Mouse (Mus musculus) limb, embryonic 11.5 days (tissue): ENCODE measurements around the gene Iqgap3. TPM values are rescaled to one million over a fixed set of nuclear protein-coding genes. Genes with fewer than 3 reads are reported as not detected.
A peak's percentile ranks its signal among the peaks of the same experiment; 100 is the strongest.

Experiments used
- ATAC-seq: fragments of 200-750 bp; cut with Nextera tagmentation; 2 replicates; pipeline ENCODE4 v1.8.0; 2017; ENCODE audit warnings: low read depth; ENCODE audit not compliant: insufficient number of reproducible peaks, low FRiP score, low TSS enrichment
- DNase-seq: peaks from one replicate; pipeline ENCODE4 v3.0.0-alpha.2; 2015; ENCODE audit warnings: low spot score
- H3K27ac ChIP-seq: fragments of 300-500 bp; sonication (generic); replicated peaks from 2 replicates; pipeline ENCODE4 v1.5.1; 2014; ENCODE audit warnings: low read depth, mild to moderate bottlenecking, low read length
- H3K27me3 ChIP-seq: fragments of 300-500 bp; sonication (generic); 2 replicates; pipeline ENCODE4 v1.6.1; 2014; ENCODE audit warnings: mild to moderate bottlenecking, low read length, mixed read lengths; ENCODE audit not compliant: control insufficient read depth, insufficient read depth
- H3K36me3 ChIP-seq: fragments of 300-500 bp; sonication (generic); 2 replicates; pipeline ENCODE4 v1.6.1; 2014; ENCODE audit warnings: mild to moderate bottlenecking, low read length, moderate library complexity, mixed read lengths; ENCODE audit not compliant: control insufficient read depth, insufficient read depth
- H3K4me1 ChIP-seq: fragments of 300-500 bp; sonication (generic); 2 replicates; pipeline ENCODE4 v1.6.1; 2014; ENCODE audit warnings: low read length, mixed read lengths; ENCODE audit not compliant: control insufficient read depth, insufficient read depth
- H3K4me2 ChIP-seq: fragments of 300-500 bp; sonication (generic); 2 replicates; pipeline ENCODE4 v1.6.1; 2014; ENCODE audit warnings: low read depth, mild to moderate bottlenecking, moderate library complexity; ENCODE audit not compliant: severe bottlenecking
- H3K4me3 ChIP-seq: fragments of 300-500 bp; sonication (generic); 2 replicates; pipeline ENCODE4 v1.5.1; 2014; ENCODE audit warnings: low read depth, low read length
- H3K9ac ChIP-seq: fragments of 300-500 bp; sonication (generic); 2 replicates; pipeline ENCODE4 v1.6.1; 2014; ENCODE audit warnings: mild to moderate bottlenecking, low read length
- H3K9me3 ChIP-seq: fragments of 300-500 bp; sonication (generic); 2 replicates; pipeline ENCODE4 v1.6.1; 2016; ENCODE audit warnings: low read length; ENCODE audit not compliant: control insufficient read depth
- WGBS: fragments of 180-500 bp; shearing (Covaris S2); extraction: QIAGEN DNeasy Blood & Tissue Kit; methylation state at CpG from one replicate; pipeline ENCODE4 v1.1.7; 2014; 5-methylcytosine and 5-hydroxymethylcytosine counted together
- polyA plus RNA-seq: library from polyadenylated mRNA; unstranded; fragments of >200 nt; fragmentation: Nextera tagmentation; extraction: Ambion mirVana; gene quantifications from 2 replicates; pipeline ENCODE4 v1.2.1, GENCODE M21; 2014

Gene Iqgap3
- polyA plus RNA-seq, 1 experiment from 2014 or later = 16.0 TPM

DNA sequence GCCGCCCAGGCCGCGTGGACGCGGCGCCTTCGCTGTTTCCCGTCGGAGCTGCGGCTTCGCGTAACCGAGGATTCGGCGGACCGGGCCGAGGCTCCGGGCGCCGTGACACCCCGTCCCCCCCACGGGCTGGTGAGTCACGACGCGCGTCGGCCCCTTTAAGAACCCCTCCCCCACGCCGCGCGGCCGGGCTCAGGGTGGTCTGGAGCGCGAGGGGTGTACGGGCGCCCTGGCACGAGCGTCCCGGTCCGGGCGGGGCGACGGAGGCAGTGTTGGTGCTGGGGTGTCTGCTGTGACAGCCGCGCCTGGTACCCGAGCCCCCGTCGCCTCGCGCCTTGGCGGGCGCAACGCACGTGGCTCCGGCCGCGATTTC, 60.8 kb downstream of the Iqgap3 start:
- WGBS = under 1% methylated on average over 53 of the region's 57 CpGs
- Histone ChIP-seq H3K27ac (peak overlapping the region; percentile 94), H3K4me3 (peak overlapping the region; percentile 92), H3K9ac (peak overlapping the region; percentile 88), H3K4me2 (peak overlapping the region; percentile 73), H3K36me3 (no peaks in the 10 kb centered on the region), H3K27me3 (no peaks in the 10 kb centered on the region), H3K4me1 (peaks cover 60% of the 10 kb centered on the region), H3K9me3 (no peaks in the 10 kb centered on the region)
- ATAC-seq = peak; percentile 29; the same call in 1 of the 2 replicates
- DNase-seq = no peak

DNA sequence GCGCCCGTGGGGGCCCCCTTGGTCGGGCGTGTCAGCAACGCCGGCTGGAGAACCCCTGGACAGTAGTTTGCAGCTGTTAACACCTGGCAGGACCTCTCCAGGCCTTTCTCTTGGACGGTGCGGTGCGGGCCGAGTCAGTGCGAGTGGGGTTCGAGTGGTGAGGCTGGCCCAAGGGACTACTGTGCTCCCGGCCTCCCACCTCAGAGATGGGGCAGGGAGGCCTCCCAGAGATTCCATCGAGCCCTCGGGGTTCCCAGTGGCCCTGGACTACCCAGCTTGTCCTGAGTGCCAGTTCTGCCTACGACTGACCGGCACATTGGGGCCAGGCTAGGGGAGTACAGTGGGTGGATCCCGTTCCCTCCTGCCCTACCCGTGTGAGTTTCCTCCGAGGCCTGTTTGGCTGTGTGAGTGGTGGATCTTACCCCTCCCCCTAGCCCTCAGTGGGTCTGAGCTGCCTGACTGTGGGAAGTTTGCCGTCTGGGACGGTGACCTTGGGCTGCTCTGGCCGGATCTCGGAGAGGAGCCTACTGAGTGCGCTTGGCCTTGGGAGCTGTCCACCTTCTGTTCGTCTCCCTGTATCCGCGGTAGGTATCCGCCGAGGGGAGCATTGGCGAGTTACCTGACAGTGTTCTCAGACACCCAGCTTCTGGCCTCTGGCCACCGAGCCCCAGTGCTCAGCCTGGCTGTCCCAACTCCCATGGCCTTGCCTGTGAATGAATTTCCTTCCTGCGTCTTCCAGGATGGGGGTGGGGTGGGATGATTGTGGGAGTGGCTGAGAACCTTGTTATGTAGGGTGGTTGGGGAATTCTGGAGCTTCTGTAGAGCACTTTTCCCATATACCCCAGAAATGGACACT, 61.4 kb downstream of the Iqgap3 start:
- ATAC-seq (no peak), DNase-seq (peak; percentile 53)
- peak overlapping the region; percentile 88 for H3K9ac ChIP-seq
- under 1% methylated on average over 33 of the region's 33 CpGs for WGBS
- peak overlapping the region; percentile 92 for H3K4me3 ChIP-seq
- H3K27ac ChIP-seq = peak overlapping the region; percentile 94
- H3K4me1 ChIP-seq = peaks cover 60% of the 10 kb centered on the region
- no peaks in the 10 kb centered on the region for H3K36me3 ChIP-seq
- H3K9me3 ChIP-seq = no peaks in the 10 kb centered on the region
- no peaks in the 10 kb centered on the region for H3K27me3 ChIP-seq
- H3K4me2 ChIP-seq = peak overlapping the region; percentile 73

DNA sequence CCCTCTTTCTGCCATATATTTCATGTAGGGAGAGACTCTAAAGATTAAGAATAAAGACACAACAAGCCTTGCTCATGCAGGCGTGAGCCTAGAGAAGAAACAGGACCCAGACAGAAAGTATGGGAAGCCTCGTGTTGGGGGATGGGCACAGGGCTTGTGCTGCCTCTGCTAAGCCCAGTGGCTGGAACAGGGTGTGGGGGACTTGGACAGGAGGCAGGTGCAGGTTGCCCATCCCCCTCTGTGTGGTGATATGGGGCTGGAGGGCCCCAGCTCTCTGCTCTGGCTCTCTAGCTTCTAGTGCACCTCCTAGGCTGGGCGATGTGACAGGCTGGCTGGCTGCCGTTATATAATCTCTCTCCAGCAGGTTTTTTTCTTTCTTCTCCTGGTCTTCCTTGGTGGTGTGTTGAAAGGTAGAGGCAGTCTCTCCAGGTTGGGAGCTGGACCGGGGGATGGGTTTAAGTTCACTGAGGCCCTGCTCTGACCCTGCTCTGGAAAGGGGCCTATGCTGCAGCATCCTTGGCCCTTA, 62.3 kb downstream of the Iqgap3 start:
- Histone ChIP-seq H3K4me3 (peak overlapping the region; percentile 92), H3K36me3 (no peaks in the 10 kb centered on the region), H3K4me2 (peak overlapping the region; percentile 73), H3K9ac (peak overlapping the region; percentile 7; the same call in 1 of the 2 replicates), H3K9me3 (no peaks in the 10 kb centered on the region), H3K27me3 (no peaks in the 10 kb centered on the region), H3K4me1 (peaks cover 59% of the 10 kb centered on the region), H3K27ac (no peak overlapping the region)
- DNase-seq = peak; percentile 44
- WGBS = 34% methylated on average over 5 of the region's 5 CpGs
- no peak for ATAC-seq

DNA sequence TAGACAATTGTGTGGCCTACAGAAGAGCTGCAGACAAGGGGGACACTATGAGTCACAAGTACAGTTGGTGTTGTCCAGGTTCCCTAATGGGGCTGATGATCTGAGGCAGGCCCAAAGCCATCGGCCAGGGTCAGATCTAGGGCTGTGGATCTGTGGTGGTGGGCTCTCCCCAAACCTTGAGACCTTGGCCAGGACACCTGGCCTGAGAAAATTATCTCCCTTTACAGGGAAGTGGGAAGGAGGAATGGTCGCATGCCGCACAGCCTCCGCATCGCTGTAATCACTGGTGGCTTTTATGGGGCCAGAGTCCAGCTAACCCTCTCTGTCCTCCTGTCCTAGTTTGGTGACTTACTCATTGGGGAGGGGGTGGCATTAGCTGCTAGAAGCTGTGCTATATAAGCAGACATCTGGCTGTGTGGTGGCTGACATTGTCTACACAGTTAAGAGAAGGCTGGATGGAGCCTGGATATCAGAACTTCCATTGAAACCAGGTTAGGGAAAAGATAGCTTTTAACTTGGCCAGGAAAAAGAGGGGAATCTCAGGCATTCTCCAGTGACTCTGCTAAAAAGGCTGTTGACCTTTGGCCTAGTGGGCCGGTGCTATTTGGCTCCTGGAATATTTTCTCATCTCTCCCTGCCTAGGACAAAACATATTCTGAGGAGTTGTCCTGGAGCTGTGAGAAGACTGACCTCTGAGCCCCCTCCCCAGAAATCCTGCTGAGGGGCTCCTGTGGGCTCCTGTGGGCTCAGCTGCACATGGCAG, 63.1 kb downstream of the Iqgap3 start:
- DNase-seq (no peak), ATAC-seq (no peak)
- H3K27ac ChIP-seq = 0 out of 2 replicates have a peak overlapping the region, but pooled peaks have one; percentile 3
- no peaks in the 10 kb centered on the region for H3K36me3 ChIP-seq
- H3K4me2 ChIP-seq = peak overlapping the region; percentile 73
- 55% methylated on average over 6 of the region's 6 CpGs for WGBS
- peak overlapping the region; percentile 7; the same call in 1 of the 2 replicates for H3K9ac ChIP-seq
- H3K27me3 ChIP-seq = no peaks in the 10 kb centered on the region
- peaks cover 58% of the 10 kb centered on the region for H3K4me1 ChIP-seq
- no peaks in the 10 kb centered on the region for H3K9me3 ChIP-seq
- H3K4me3 ChIP-seq = 0 out of 2 replicates have a peak overlapping the region, but pooled peaks have one; percentile 92

DNA sequence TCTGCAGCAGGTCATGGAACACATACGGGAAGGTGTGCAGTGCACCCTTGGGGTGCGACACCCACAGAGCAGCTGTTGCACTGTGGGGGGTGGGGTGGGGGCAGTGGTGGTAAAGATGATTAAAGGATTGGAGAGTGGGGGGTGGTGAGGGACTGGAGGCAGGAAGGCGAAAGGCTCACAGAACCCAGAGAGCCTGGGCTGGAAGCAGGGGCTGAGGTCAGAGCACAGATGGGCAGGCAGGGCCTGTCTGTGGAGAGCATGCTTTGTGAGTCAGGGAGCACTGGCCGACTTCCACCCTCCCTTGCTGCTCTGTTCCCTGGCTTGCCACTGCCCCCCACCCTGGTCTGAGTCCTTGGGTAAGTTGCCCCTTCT, 63.6 kb downstream of the Iqgap3 start:
- Histone ChIP-seq H3K4me1 (peaks cover 59% of the 10 kb centered on the region), H3K4me3 (no peak overlapping the region)
- no peak for ATAC-seq

DNA sequence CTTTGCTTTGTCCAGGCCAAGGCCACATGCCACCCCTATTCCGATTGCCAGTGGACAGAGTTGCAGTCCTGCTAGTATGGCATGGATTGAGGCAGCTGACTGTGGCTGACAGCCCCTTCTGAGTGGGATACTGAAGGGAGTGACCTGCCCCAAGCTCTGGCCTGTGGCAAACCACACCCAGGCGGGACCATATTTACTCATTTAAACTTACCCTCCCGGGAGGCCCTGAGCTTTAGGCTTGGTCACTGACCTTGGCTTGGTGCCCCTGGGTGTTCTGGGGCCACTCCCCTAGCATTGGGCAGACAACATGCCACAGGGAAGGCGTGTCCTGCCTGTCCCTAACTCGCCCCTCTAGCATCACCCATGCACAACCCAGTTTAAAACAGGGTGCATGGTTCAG, 64.2 kb downstream of the Iqgap3 start:
- H3K27me3 ChIP-seq = no peaks in the 10 kb centered on the region
- H3K4me3 ChIP-seq = no peak overlapping the region
- no peak overlapping the region for H3K4me2 ChIP-seq
- no peak overlapping the region for H3K27ac ChIP-seq
- ATAC-seq (no peak), DNase-seq (no peak)
- 66% methylated on average over 5 of the region's 5 CpGs for WGBS
- H3K36me3 ChIP-seq = no peaks in the 10 kb centered on the region
- H3K9me3 ChIP-seq = no peaks in the 10 kb centered on the region
- no peak overlapping the region for H3K9ac ChIP-seq
- H3K4me1 ChIP-seq = peaks cover 64% of the 10 kb centered on the region

More for the DNA sequence above, 63.6 kb downstream of the Iqgap3 start:
- Histone ChIP-seq H3K9ac (peak overlapping the region; percentile 5; the same call in 1 of the 2 replicates), H3K27ac (0 out of 2 replicates have a peak overlapping the region, but pooled peaks have one; percentile 3), H3K36me3 (no peaks in the 10 kb centered on the region), H3K4me2 (peak overlapping the region; percentile 73), H3K9me3 (no peaks in the 10 kb centered on the region), H3K27me3 (no peaks in the 10 kb centered on the region)
- WGBS = 25% methylated on average over 4 of the region's 4 CpGs
- no peak for DNase-seq

DNA sequence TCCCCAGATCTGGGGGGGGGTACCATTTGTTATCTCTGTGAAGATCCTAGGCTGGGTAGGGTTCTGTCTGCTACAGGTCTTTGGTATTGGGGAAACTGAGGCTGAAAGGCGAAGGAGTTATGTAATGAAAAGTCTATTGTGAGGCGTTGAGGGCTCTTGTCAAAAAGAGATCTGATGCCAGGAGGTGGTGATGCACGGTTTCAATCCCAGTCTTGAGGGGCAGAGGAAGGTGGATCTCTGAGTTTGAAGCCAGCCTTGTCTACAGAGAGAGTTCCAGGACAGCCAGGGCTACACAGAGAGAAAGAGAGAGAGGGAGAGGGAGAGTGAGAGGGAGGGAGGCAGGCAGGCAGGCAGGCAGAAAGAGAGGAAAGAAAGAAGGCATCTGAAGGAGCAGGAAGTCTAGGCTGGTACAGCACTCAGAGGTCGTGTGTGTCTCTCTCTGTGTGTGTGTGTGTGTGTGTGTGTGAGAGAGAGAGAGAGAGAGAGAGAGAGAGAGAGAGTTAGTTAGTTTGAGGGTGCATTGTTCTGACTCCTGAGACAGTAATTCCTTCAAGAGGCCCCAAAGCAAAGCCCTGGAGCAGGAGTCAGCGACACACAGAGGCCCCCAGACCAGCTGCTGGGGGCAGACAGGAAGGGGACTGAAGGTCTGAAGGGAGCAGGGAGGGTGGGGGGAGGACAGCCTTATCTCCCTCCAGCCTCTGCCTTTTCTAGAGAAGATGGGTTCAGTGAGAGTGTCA, 64.8 kb downstream of the Iqgap3 start:
- Histone ChIP-seq H3K27ac (no peak overlapping the region), H3K36me3 (no peaks in the 10 kb centered on the region), H3K4me3 (no peak overlapping the region), H3K27me3 (no peaks in the 10 kb centered on the region), H3K4me1 (peaks cover 67% of the 10 kb centered on the region), H3K9me3 (no peaks in the 10 kb centered on the region), H3K9ac (no peak overlapping the region), H3K4me2 (no peak overlapping the region)
- ATAC-seq = no peak
- no peak for DNase-seq
- WGBS = 46% methylated on average over 5 of the region's 5 CpGs

DNA sequence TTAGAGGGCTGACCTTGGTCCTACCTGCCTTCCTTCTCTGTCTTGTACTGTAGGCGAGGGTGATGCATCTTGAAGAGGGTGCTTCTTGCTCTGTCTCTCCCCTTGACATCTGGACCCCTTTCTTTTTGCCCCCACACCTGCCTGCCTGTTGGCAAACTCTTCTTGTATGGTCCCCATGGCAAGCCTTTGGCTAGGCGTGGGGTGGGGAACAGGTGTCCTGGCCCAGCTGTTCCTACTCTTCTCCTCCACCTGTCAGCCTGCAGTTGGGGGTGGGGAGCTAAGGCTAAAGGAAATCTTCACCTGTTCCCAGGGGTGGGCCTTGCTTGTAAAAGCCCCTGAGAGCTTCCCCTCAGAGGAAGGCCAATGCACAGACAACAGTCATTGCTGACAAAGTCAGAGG, 65.7 kb downstream of the Iqgap3 start:
- Histone ChIP-seq H3K9ac (no peak overlapping the region), H3K27me3 (no peaks in the 10 kb centered on the region), H3K27ac (no peak overlapping the region), H3K9me3 (no peaks in the 10 kb centered on the region), H3K4me1 (peaks cover 65% of the 10 kb centered on the region), H3K4me2 (no peak overlapping the region), H3K36me3 (no peaks in the 10 kb centered on the region), H3K4me3 (no peak overlapping the region)
- no peak for ATAC-seq
- WGBS = 64% methylated on average over 2 of the region's 2 CpGs
- DNase-seq = no peak
